Mouse (Mus musculus): ENCODE measurements around the gene Pacsin1. TPM values are rescaled to one million over a fixed set of nuclear protein-coding genes. Genes with fewer than 3 reads are reported as not detected.

Pacsin1 gene
- polyA plus RNA-seq, 1 experiment from 2014 or later: 1.2 TPM

GRCm38 (mm10) chr17:27643101-27643500 lies 12.2 kb upstream of the Pacsin1 start:
- H3K27me3 ChIP-seq (ENCODE audit: control insufficient read depth, insufficient read depth, low read length): no peaks in the 10 kb centered on the region
- ATAC-seq (ENCODE audit: insufficient read depth, low FRiP score): no peak
- no peaks in the 10 kb centered on the region for H3K36me3 ChIP-seq (ENCODE audit: control insufficient read depth, insufficient read depth, low read length)
- H3K4me3 ChIP-seq (replicated peaks; ENCODE audit: low read length): no peak overlapping the region
- 22% methylated on average over 6 of the region's 6 CpGs for WGBS
- H3K9ac ChIP-seq (ENCODE audit: low read length): no peak overlapping the region
- no peak overlapping the region for H3K4me2 ChIP-seq (ENCODE audit: low read depth, low read length)
- 0 out of 2 replicates have a peak, but pooled peaks cover 3% of the 10 kb centered on the region for H3K4me1 ChIP-seq (ENCODE audit: control insufficient read depth, insufficient read depth, low read length)
- no peaks in the 10 kb centered on the region for H3K9me3 ChIP-seq (replicated peaks; ENCODE audit: control insufficient read depth, low read length)
- H3K27ac ChIP-seq (ENCODE audit: low read length): peak overlapping the region; percentile 69; the same call in 1 of the 2 replicates

DNA sequence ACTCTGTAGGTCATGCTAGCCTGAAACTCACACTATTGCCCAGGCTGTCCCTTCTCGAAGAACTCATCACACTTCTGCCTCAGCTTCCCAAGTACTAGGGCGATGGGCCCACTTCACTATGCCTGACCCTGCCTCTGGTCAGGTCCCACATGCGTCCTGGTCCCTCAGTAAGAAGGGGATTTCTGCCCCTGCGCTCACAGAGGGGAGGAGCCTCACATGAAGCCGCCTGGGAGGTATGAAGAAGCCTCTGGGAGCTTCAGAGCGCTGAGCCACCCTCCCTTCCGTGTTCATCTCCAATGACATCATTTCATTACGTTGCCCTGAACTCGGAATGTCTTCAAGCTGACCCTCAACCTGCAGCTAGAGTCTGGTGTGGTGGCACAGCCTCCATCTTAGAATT lies 11.6 kb upstream of the Pacsin1 start:
- H3K27ac ChIP-seq (ENCODE audit: low read length): no peak overlapping the region
- H3K27me3 ChIP-seq (ENCODE audit: control insufficient read depth, insufficient read depth, low read length): no peaks in the 10 kb centered on the region
- H3K4me1 ChIP-seq (ENCODE audit: control insufficient read depth, insufficient read depth, low read length): 0 out of 2 replicates have a peak, but pooled peaks cover 3% of the 10 kb centered on the region
- no peak overlapping the region for H3K4me2 ChIP-seq (ENCODE audit: low read depth, low read length)
- ATAC-seq (ENCODE audit: insufficient read depth, low FRiP score): 0 out of 2 replicates have a peak, but pooled peaks have one; percentile 26
- H3K36me3 ChIP-seq (ENCODE audit: control insufficient read depth, insufficient read depth, low read length): no peaks in the 10 kb centered on the region
- no peak overlapping the region for H3K9ac ChIP-seq (ENCODE audit: low read length)
- WGBS: 79% methylated on average over 9 of the region's 9 CpGs
- no peaks in the 10 kb centered on the region for H3K9me3 ChIP-seq (replicated peaks; ENCODE audit: control insufficient read depth, low read length)
- no peak overlapping the region for H3K4me3 ChIP-seq (replicated peaks; ENCODE audit: low read length)

GRCm38 (mm10) chr17:27644572-27644971 lies 10.7 kb upstream of the Pacsin1 start:
- 0 out of 2 replicates have a peak, but pooled peaks cover 3% of the 10 kb centered on the region for H3K4me1 ChIP-seq (ENCODE audit: control insufficient read depth, insufficient read depth, low read length)
- no peak overlapping the region for H3K27ac ChIP-seq (ENCODE audit: low read length)
- WGBS: 49% methylated on average over 2 of the region's 2 CpGs
- no peaks in the 10 kb centered on the region for H3K36me3 ChIP-seq (ENCODE audit: control insufficient read depth, insufficient read depth, low read length)
- H3K9ac ChIP-seq (ENCODE audit: low read length): no peak overlapping the region
- no peak for ATAC-seq (ENCODE audit: insufficient read depth, low FRiP score)
- H3K4me3 ChIP-seq (replicated peaks; ENCODE audit: low read length): no peak overlapping the region
- H3K27me3 ChIP-seq (ENCODE audit: control insufficient read depth, insufficient read depth, low read length): no peaks in the 10 kb centered on the region
- no peak overlapping the region for H3K4me2 ChIP-seq (ENCODE audit: low read depth, low read length)
- no peaks in the 10 kb centered on the region for H3K9me3 ChIP-seq (replicated peaks; ENCODE audit: control insufficient read depth, low read length)

GRCm38 (mm10) chr17:27645807-27646206 lies 9.5 kb upstream of the Pacsin1 start:
- H3K9ac ChIP-seq (ENCODE audit: low read length): no peak overlapping the region
- H3K4me2 ChIP-seq (ENCODE audit: low read depth, low read length): no peak overlapping the region
- H3K4me1 ChIP-seq (ENCODE audit: control insufficient read depth, insufficient read depth, low read length): 0 out of 2 replicates have a peak, but pooled peaks cover 3% of the 10 kb centered on the region
- ATAC-seq (ENCODE audit: insufficient read depth, low FRiP score): no peak
- 45% methylated on average over 7 of the region's 7 CpGs for WGBS
- no peak overlapping the region for H3K4me3 ChIP-seq (replicated peaks; ENCODE audit: low read length)
- no peaks in the 10 kb centered on the region for H3K27me3 ChIP-seq (ENCODE audit: control insufficient read depth, insufficient read depth, low read length)
- H3K27ac ChIP-seq (ENCODE audit: low read length): no peak overlapping the region
- no peaks in the 10 kb centered on the region for H3K36me3 ChIP-seq (ENCODE audit: control insufficient read depth, insufficient read depth, low read length)
- no peaks in the 10 kb centered on the region for H3K9me3 ChIP-seq (replicated peaks; ENCODE audit: control insufficient read depth, low read length)

- Histone ChIP-seq H3K9ac (ENCODE audit: low read length) (no peak overlapping the region), H3K4me3 (replicated peaks; ENCODE audit: low read length) (no peak overlapping the region), H3K4me2 (ENCODE audit: low read depth, low read length) (no peak overlapping the region), H3K27ac (ENCODE audit: low read length) (no peak overlapping the region), H3K9me3 (replicated peaks; ENCODE audit: control insufficient read depth, low read length) (no peaks in the 10 kb centered on the region), H3K4me1 (ENCODE audit: control insufficient read depth, insufficient read depth, low read length) (no peaks in the 10 kb centered on the region), H3K27me3 (ENCODE audit: control insufficient read depth, insufficient read depth, low read length) (peaks cover 10% of the 10 kb centered on the region), H3K36me3 (ENCODE audit: control insufficient read depth, insufficient read depth, low read length) (no peaks in the 10 kb centered on the region)
- no peak for ATAC-seq (ENCODE audit: insufficient read depth, low FRiP score)
- 8% methylated on average over 12 of the region's 12 CpGs for whole genome bisulfite sequencing
These were observed 5.1 kb upstream of the Pacsin1 start for GRCm38 (mm10) chr17:27650160-27650559.

DNA sequence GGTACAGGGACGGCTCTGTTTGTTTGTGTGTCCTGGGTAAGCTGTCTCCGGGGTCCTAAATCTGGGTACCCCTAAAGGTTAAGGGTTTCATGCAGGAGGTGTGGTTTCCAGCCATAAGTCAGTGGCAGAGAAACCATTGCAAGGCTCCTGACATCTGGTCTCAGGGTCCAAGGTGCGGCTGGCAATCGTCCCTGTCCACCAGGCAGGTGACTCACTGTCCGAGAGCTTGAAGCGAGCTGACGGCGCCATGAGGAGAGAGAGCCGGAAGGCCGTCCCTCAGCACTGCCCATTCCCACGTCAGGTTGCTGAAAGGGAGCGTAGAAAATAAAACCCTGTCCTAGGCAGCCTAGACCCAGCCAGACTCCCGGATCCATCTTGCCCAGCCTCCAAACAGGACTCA lies 4.7 kb upstream of the Pacsin1 start:
- H3K4me2 ChIP-seq (ENCODE audit: low read depth, low read length): no peak overlapping the region
- no peak overlapping the region for H3K4me3 ChIP-seq (replicated peaks; ENCODE audit: low read length)
- no peak overlapping the region for H3K9ac ChIP-seq (ENCODE audit: low read length)
- H3K27ac ChIP-seq (ENCODE audit: low read length): no peak overlapping the region
- H3K36me3 ChIP-seq (ENCODE audit: control insufficient read depth, insufficient read depth, low read length): no peaks in the 10 kb centered on the region
- H3K9me3 ChIP-seq (replicated peaks; ENCODE audit: control insufficient read depth, low read length): no peaks in the 10 kb centered on the region
- 72% methylated on average over 13 of the region's 13 CpGs for WGBS
- H3K4me1 ChIP-seq (ENCODE audit: control insufficient read depth, insufficient read depth, low read length): peaks cover 3% of the 10 kb centered on the region
- peaks cover 14% of the 10 kb centered on the region for H3K27me3 ChIP-seq (ENCODE audit: control insufficient read depth, insufficient read depth, low read length)
- ATAC-seq (ENCODE audit: insufficient read depth, low FRiP score): no peak

DNA sequence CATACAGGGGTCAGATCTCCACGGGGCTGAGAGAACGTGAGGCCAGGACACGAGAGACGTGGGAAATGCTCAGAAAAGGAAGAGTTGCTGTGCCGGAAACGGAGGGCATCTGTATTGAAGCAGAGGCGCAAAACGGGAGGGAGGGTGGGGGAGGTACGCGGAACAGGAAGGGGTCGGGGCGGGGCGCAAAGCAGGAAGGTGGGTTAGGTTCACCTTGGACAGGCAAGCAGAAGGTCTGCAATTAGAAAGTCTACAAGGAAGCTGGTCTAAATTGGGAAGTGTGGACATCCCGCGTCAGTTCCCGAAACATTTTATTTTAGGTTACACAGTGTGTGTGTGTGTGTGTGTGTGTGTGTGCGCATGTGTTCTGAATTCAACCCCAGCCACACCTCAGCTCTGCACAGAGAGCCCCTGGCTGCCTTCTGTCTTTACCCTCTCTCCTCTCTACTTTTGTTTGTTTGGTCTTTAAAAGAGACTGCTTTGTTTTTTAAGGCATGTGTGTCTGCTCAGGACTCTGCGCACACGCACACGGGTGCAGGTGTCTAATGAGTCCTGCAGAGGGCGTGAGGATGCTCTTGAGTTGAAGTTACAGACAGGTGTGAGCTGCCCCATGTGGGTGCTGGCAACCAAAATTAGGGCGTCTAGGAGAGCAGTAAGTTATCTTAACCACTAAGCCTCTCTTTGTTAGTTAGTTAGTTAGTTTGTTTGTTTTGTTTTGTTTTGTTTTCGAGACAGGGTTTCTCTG lies 3.1 kb upstream of the Pacsin1 start:
- H3K9me3 ChIP-seq (replicated peaks; ENCODE audit: control insufficient read depth, low read length): no peaks in the 10 kb centered on the region
- no peak overlapping the region for H3K27ac ChIP-seq (ENCODE audit: low read length)
- H3K27me3 ChIP-seq (ENCODE audit: control insufficient read depth, insufficient read depth, low read length): peaks cover 27% of the 10 kb centered on the region
- H3K4me2 ChIP-seq (ENCODE audit: low read depth, low read length): no peak overlapping the region
- H3K4me1 ChIP-seq (ENCODE audit: control insufficient read depth, insufficient read depth, low read length): peaks cover 8% of the 10 kb centered on the region
- no peak overlapping the region for H3K4me3 ChIP-seq (replicated peaks; ENCODE audit: low read length)
- no peaks in the 10 kb centered on the region for H3K36me3 ChIP-seq (ENCODE audit: control insufficient read depth, insufficient read depth, low read length)
- ATAC-seq (ENCODE audit: insufficient read depth, low FRiP score): no peak
- 79% methylated on average over 23 of the region's 23 CpGs for WGBS
- no peak overlapping the region for H3K9ac ChIP-seq (ENCODE audit: low read length)

DNA sequence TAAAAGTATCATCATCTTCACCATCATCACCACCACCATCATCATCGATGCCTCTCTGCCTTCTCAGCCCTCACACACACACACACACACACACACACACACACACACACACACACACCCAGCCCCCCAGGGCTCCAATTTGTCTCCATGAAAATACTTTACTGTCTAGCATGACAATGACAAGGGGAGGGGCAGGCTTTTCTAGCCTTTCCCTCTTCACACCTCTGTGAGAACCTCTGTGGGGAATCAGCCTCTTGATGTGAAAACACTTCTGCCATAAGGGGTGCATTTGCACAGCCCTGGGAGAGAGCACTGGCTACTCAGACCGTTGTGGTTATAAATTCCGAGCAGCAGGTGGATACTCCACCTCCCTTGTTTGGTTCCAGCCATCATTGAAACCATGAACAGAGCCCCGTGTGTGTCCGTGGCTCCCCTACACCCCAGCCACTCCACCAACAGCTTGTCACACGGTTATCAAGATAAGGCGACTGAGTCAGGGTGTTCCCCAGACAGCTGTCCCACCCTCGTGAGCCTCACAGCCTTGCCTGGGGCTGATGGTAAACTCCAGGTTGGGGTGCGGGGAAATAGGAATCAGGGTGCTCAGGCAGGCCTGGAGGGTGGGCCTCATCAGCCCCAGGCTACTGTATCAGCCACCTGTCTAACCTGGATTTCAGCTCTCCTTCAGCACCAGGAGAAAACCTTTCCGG lies 1.9 kb upstream of the Pacsin1 start:
- Histone ChIP-seq H3K36me3 (ENCODE audit: control insufficient read depth, insufficient read depth, low read length) (no peaks in the 10 kb centered on the region), H3K9me3 (replicated peaks; ENCODE audit: control insufficient read depth, low read length) (no peaks in the 10 kb centered on the region), H3K4me1 (ENCODE audit: control insufficient read depth, insufficient read depth, low read length) (peaks cover 8% of the 10 kb centered on the region), H3K4me2 (ENCODE audit: low read depth, low read length) (no peak overlapping the region), H3K4me3 (replicated peaks; ENCODE audit: low read length) (no peak overlapping the region), H3K27me3 (ENCODE audit: control insufficient read depth, insufficient read depth, low read length) (peaks cover 27% of the 10 kb centered on the region), H3K9ac (ENCODE audit: low read length) (no peak overlapping the region), H3K27ac (ENCODE audit: low read length) (no peak overlapping the region)
- 54% methylated on average over 10 of the region's 10 CpGs for WGBS
- ATAC-seq (ENCODE audit: insufficient read depth, low FRiP score): no peak

DNA sequence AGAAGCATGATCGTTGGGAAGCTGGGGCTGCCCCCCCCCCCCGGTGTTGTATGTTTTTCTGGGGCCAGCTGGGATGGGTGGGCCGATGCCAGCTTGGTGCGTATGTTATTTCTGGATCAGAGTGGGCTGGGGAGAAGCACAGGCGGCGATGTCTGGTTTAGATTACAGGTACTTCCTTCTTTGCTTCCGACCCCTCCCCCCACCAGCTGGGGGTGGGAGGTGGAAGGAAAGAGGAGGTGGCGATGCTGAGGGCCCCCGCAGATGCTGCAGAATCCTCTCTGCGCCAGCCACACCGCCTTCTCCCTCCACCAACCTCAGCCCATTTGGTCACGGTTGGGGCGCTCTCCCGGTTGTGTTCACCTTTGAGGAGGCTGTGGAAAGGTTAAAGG lies 696 bp downstream of the Pacsin1 start:
- H3K4me2 ChIP-seq (ENCODE audit: low read depth, low read length): peak overlapping the region; percentile 81
- 6% methylated on average over 14 of the region's 14 CpGs for WGBS
- peak overlapping the region; percentile 49 for H3K4me3 ChIP-seq (replicated peaks; ENCODE audit: low read length)
- H3K27me3 ChIP-seq (ENCODE audit: control insufficient read depth, insufficient read depth, low read length): peaks cover 27% of the 10 kb centered on the region
- H3K4me1 ChIP-seq (ENCODE audit: control insufficient read depth, insufficient read depth, low read length): peaks cover 8% of the 10 kb centered on the region
- no peaks in the 10 kb centered on the region for H3K9me3 ChIP-seq (replicated peaks; ENCODE audit: control insufficient read depth, low read length)
- no peak overlapping the region for H3K27ac ChIP-seq (ENCODE audit: low read length)
- H3K9ac ChIP-seq (ENCODE audit: low read length): no peak overlapping the region
- no peak for ATAC-seq (ENCODE audit: insufficient read depth, low FRiP score)
- no peaks in the 10 kb centered on the region for H3K36me3 ChIP-seq (ENCODE audit: control insufficient read depth, insufficient read depth, low read length)
